Mouse (Mus musculus) left cerebral cortex, postnatal 4 days (tissue): ENCODE measurements around the gene Swi5. TPM values are rescaled to one million over a fixed set of nuclear protein-coding genes. Genes with fewer than 3 reads are reported as not detected.
"Not testable (repeated sequence)": the region's sequence is repeated elsewhere in the genome, so short reads cannot be mapped to it uniquely, and the experiment has no call there.

Experiments used
- DNase-seq: peaks from one replicate; pipeline ENCODE4 v3.0.0-alpha.2; 2022
- intact Hi-C: fragments of 180-260 bp; cut with DNase I; formaldehyde crosslinking; loops from one replicate; pipeline ENCODE4 v1.15.1; 2025
- total RNA-seq, 2 experiments: library from RNA; stranded (reverse); gene quantifications; 2 replicates each; pipeline ENCODE4 v1.2.3; 2021

Swi5 gene
- total RNA-seq, 2 experiments from 2014 or later = 228 to 230 TPM

DNA sequence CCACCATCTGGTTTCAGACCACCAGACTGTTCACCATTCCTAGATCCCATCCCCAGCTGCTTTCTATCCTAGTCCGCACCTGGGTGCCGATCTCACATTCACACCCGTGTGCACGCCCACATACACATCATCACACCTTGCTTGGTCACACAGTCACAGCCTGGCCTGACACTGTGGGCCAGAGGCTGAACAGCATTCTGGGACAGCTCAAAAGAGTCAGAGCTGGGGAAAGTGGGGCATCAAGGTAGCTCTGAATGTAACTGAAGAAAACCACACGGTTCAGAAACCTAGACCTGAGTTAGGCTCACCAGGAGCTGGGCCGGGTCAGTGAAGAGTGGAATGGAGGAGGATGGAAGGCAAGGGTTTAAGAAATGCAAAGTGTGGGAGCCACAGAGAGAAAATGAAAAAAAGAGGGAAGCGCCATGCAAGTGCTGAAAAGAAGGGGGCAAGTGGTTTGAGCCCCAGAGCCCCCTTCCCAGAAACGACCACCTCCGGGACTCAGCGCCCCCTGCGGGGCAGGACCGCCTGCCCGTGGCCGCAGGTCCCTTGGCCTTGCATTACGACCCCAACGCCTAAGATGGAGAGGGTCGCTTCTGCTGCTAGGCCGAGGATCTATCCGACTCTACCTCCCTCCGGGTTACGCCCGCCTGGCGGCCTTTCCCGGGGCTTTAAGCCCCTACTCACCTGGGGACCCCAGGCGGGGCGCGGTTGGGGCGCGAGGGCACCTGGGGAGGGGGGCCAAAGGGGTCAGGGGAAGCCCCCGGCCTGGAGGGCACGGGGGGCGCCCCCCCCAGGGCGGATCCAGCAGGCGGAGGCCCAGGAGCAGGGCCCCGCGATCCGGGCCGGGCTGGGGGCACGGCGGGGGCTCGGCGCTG, 23.8 kb upstream of the Swi5 start:
- DNase-seq = no peak

GRCm38 (mm10) chr2:32310096-32310845, 22.4 kb upstream of the Swi5 start:
- intact Hi-C loops = no loop called here
- no peak for DNase-seq

More for the DNA sequence above, 23.8 kb upstream of the Swi5 start:
- intact Hi-C loops = no loop called here

DNA sequence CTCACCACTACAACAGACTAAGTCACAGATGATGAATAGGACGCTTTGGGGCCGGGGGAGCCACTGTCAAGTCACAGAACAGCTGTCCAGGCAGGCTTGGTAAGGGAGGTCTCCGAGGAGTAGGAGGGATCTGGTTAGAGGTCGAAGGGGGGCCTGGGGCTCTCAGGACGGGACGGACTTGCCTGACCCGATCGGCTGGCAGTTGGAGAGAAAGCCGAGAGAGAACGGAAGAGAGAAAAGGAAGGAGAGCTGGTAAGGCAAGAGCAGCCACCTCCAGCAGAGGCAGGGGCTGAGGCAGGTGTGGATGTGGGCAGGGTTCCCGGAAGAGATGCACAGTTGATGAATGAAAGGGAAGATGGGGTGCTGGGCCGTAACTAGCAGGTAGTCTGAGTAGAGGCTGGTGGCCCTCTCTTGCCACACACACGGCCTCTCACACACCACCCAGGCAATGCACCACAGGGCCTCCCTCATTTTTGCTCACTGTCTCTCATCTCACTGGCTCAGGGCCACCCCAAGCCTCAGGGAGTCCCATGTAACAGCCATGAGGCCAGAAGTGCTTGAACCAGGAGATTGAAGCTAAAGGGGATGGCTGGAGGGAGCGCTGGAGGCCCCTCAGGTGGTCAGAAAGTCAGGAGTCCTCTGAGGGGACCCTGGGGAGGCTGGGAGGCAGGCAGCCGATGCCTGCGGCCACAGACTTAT, 21.1 kb upstream of the Swi5 start:
- DNase-seq = no peak

GRCm38 (mm10) chr2:32307941-32308760, 20.3 kb upstream of the Swi5 start:
- DNase-seq = peak; percentile 61
- intact Hi-C loops = no loop called here

More for the DNA sequence above, 21.1 kb upstream of the Swi5 start:
- intact Hi-C loops = no loop called here

- intact Hi-C loops = no loop called here
- no peak for DNase-seq
These were observed 19.4 kb upstream of the Swi5 start for GRCm38 (mm10) chr2:32307247-32307798.

DNA sequence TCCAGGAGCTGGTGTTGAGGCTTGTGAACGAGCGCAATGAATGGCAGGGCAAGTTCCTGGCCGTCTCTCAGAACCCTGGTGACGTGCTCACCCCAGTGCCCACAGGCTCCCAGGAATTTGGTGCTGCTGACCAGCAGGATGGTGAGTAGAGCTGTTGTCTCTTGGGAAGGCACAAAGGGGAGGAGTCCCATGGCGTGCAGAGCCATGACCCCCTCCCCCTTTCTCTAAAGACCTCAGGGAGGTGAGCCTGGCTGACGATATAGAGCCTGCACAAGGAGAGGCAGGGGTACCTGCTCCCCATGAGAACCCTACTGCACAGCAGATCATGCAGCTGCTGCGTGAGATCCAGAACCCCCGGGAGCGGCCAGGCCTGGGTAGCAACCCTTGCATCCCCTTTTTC, 18.3 kb upstream of the Swi5 start:
- no peak for DNase-seq
- intact Hi-C loops = no loop called here

- intact Hi-C loops = no loop called here
- DNase-seq = no peak
These were observed 17.8 kb upstream of the Swi5 start for GRCm38 (mm10) chr2:32305668-32306067.

GRCm38 (mm10) chr2:32304145-32304832, 16.4 kb upstream of the Swi5 start:
- intact Hi-C loops = no loop called here
- DNase-seq = peak; percentile 52

DNA sequence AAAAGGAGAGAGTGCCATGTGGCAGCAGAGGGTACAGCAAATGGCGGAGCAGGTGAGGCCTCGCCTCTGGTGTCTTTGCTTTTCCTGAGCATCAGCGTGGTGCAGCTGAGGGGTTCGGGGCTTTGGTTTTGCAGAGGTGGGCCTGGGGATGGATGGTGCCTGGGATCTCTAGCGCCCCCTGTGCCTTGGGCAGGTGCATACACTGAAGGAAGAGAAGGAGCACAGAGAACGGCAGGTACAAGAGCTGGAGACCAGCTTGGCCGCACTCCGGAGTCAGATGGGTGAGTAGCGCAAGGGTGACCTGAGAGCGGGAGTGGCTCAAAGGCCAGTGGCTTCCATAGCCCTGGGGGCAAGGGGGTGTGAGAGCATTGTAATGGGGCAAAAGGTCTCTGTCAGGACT, 15.1 kb upstream of the Swi5 start:
- no peak for DNase-seq
- intact Hi-C loops = no loop called here

GRCm38 (mm10) chr2:32299469-32299868, 11.6 kb upstream of the Swi5 start:
- no peak for DNase-seq
- intact Hi-C loops = no loop called here

GRCm38 (mm10) chr2:32295842-32296241, 8.0 kb upstream of the Swi5 start:
- DNase-seq, intact Hi-C loops: not testable (repeated sequence)

DNA sequence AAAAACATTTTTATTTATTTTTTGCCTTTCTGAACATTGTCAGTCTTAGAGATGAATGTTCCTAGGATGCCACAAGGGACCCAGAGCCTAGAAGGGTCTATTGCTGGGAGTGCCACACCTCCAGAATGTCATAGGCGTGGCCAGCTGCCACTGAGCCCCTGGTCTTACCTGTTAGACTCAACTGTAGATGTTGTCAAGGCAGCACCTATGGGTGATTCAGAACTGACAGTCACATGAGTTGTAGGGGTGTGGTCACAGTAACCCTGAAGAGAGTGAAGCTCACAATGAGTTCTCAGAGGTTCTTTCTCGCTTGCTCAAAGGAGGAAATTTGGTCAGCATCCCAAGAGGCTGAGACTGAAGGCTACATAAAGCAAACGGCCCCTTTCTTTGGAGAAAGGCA, 7.4 kb upstream of the Swi5 start:
- intact Hi-C loops = no loop called here
- DNase-seq = no peak

DNA sequence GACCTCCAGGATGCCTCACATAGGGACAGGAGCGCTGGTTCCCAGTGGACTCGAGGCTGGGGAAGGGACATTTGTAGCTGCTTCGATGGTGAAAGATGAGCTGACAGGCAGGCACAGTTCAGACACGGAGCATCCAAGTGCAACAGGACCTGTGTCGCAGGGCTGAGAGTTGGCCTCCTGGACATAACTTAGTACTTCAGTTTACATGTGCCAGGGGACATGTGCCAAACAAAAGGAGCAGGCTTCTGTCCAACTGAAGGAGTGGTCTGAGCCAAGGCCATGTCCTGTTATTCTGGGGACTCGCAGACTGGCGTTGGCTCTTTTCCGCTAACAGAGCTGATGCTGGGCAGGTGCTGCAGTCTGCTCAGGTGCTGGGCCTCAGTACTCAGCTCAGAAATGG, 6.5 kb upstream of the Swi5 start:
- no peak for DNase-seq
- intact Hi-C loops = no loop called here

- DNase-seq = no peak
- intact Hi-C loops = no loop called here
These were observed 1.7 kb upstream of the Swi5 start for GRCm38 (mm10) chr2:32289578-32289977.

- DNase-seq = no peak
- intact Hi-C loops = no loop called here
These were observed 576 bp upstream of the Swi5 start for GRCm38 (mm10) chr2:32288371-32288931.

DNA sequence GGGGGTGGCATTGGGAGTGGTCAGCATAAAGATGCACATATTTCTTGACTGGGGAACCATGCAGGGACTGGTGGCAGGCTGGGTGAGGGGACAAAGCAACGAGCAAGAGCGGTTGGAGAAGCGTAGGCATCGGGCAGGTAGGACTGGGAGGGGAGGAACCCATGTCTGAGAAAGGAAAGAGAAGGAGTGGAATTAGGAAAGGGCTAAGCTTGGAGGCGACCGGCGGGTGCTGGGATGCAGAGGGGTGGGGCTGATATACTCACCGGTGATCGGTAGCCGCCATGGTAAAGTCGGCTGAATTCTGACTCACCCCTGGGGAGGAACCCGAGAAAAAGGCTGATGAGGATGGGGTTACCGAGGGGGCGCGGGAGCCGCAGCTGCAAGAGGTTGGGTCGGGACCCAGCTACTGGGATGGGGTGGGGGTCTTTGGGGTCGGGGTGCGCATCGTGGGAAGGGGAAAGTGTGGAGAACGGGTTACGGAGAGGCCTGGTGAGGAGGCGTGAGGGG, 488 bp downstream of the Swi5 start, which contains the start of gene Golga2:
Gene Golga2, plus strand, starts transcription at position 51 of the 507 bp plus-strand sequence.
- intact Hi-C loops = no loop called here
- DNase-seq = no peak

DNA sequence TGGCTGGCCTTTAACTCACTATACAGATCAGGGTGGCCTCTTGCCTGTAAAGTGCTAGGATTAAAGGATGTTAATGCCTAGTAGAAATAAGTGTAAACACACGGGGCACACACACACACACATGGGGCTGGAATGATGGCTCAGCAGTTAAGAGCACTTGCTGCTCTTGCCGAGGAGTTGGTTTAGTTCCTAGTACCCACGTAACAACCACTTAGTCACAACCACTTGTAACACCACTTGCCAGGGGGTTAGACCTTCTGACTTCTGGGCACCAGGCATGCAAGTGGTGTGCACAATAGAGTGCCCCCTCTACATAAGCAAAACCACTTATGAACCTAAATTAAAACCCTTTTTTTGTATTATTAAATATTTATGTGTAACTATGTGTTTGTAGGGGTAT, 3.9 kb downstream of the Swi5 start:
- no peak for DNase-seq
- intact Hi-C loops = no loop called here

GRCm38 (mm10) chr2:32282727-32283126, 5.1 kb downstream of the Swi5 start:
- DNase-seq = peak; percentile 47
- intact Hi-C loops = no loop called here

- DNase-seq = no peak
- intact Hi-C loops = no loop called here
These were observed 5.6 kb downstream of the Swi5 start for GRCm38 (mm10) chr2:32282289-32282688.
